Mouse (Mus musculus): ENCODE measurements around the gene Gm128.

Gm128 gene

DNA sequence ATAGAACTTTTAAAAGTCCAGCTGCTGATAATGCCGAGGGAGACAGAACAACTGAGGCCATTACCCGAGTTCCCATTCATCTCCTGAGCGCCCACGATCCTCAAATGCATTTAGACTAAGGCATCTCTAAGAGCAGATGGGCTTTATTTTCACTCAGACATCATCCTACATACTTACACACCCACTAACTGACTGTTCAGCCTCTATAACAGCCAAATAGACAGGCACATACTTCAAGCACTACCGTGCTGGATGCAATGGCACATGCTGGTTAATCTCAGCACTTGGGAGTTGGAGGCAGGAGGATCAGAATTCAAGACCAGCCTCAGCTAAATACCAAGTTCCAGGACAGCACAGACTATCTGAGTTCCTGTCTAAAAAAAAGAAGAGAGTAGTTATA lies 28.4 kb upstream of the Gm128 start:
- no peak for DNase-seq (ENCODE audit: extremely low read depth, low read depth)

DNA sequence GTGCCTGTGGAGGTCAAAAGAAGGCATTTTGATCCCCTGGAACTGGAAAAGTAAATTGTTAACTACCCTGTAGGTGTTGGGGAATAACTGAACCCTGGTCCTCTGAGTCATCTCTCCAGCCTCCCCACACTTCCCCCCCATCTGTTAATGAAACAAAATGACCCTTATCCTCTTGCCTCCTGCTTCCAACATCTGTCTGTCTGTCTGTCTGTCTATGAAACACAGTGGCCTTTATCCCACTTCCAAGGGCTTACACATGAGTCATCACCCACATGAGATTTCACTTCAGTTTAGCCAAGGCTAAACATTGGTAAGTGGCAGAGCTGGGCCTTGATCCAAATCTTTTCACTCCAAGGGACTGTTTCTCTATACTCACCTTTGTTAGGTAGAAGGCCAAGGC lies 26.5 kb upstream of the Gm128 start:
- DNase-seq (ENCODE audit: extremely low read depth, low read depth): no peak

DNA sequence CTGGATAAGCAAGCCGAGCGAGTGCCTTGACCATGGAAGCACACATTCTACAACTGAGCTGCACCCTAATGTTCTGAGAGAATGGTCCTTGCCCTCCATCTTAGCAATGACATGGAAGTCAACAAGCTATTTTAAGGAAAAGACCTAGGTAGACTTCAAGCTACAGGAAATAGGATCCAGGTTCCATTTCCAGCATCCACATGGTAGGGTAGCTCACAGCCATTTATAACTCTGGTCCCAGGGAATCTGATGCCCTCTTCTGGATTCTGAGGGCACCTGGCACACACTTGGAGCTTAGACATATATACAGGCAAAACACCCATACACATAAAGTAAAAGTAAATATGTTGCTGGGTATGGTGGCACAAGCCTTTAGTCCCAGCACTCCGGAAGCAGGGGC lies 24.7 kb upstream of the Gm128 start:
- no peak for DNase-seq (ENCODE audit: extremely low read depth, low read depth)

DNA sequence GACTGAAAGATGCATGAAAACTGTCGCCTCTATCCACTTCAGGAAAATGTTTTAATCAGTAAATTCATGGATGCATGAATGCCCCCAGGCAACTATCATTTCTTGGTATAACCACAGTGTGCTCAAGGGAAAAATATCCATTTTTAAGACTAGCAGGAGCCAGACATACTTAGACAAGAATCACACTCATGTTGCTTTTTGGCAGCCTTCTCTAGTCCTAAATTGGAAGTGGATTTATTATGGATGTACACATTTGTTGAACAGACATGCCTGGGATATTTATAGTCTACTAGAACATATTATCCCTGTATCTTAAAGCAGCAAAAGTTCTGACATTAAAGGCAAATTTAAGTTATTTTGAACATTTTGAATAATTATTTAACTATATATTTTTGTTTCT lies 23.3 kb upstream of the Gm128 start:
- DNase-seq (ENCODE audit: extremely low read depth, low read depth): no peak

DNA sequence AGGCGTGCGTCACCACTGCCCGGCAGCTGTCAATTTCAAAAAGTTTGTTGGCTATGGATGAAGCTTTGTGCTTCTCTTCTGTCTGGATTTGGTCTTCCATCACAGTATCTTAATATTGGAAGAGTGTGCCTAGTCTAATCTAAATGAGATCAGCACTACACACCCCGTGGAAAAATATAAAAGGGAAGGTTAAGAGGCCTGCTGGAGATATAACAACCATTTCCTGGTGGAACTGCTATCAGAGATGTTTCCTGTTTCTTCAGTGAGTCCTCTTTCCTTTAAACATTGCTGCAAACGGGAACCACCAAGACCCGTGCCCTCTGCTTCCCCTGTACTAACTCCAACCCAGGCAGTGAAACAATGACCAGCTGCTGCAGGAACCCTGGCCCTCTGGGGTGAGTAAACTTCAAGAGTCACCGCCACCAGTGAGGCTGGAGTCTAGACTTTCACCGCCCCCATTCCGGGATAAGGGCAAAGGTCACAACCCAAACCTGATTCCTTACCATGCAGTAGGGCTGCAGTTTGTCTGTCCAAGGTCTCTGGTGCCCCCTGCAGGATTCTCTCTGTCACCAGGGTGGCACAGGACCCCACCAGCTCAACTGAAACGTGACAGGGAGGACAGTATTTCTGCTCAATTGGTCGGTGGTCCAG lies 21.8 kb upstream of the Gm128 start:
- DNase-seq (ENCODE audit: extremely low read depth, low read depth): peak; percentile 59

DNA sequence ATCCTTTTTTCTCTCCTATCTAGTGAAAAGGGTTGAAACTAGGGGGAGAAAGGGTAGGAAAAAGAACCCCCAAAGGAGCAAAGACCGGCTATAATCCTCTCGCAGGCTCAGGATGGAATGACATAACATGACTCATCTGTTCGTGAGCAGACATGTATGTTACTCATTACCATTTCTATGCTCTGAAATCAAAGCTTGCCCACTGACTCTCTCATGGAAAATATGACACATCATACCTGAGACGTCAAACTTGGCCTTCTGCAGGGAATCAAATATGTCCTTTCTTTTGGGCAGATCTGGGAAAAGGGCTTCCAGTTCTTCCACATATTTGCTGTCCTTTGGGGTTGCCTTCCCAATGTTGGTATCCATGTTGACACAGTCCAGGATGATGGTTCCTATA lies 20.6 kb upstream of the Gm128 start:
- no peak for DNase-seq (ENCODE audit: extremely low read depth, low read depth)

DNA sequence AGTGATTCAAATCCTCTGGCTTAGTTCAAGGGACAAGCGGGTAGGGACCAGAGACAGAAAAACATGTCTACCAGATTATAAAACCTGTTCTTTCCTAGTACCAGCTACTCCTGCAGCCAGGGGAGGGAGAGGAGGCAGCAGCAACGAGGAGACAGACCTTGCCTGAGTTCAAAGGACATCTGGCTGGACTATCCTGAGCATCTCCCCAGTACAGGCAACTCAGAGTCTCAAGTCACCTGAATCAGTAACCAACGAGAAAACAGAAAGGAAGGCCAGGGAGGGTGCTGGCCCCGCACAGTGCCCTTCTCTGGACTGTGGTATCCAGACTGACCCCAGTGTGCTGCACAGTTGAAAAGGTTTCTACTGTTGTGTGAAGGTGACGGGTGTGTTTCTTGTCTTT lies 15.5 kb upstream of the Gm128 start:
- DNase-seq (ENCODE audit: extremely low read depth, low read depth): no peak

DNA sequence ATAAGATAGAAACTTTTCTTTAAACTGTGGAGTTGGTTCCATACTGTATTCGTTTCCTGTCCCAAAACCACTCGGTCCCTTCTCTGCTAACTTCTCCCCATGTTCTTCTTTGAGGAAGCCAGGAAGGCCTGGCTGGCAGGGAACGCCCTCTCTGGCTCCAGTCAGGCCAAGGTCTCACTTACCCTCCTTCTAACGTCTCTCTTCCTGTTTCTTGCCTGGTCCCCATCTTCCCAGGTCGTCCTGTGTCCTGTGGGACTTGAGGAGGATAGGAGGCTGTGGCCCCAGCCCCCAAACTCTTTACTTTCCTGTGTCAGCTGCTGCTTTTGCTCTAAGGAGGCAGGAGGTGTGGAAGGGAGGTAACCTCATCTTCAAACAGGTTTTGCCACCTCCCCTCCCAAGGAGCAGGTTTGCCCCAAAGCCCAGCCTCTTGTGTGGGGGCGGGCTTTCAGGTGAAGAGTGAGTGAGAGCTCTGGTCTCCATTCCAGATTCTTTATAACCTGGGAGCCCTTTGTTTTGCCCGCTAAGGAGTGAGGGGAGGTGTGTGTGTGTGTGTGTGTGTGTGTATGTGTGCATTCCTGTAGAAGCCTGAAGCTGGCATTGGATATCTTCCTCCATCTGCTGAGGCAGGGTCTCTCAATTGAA lies 9.5 kb upstream of the Gm128 start, which contains the start of gene Bnipl:
Gene Bnipl, minus strand, starts transcription at position 411 of the 642 bp plus-strand sequence.
- no peak for DNase-seq (ENCODE audit: extremely low read depth, low read depth)

DNA sequence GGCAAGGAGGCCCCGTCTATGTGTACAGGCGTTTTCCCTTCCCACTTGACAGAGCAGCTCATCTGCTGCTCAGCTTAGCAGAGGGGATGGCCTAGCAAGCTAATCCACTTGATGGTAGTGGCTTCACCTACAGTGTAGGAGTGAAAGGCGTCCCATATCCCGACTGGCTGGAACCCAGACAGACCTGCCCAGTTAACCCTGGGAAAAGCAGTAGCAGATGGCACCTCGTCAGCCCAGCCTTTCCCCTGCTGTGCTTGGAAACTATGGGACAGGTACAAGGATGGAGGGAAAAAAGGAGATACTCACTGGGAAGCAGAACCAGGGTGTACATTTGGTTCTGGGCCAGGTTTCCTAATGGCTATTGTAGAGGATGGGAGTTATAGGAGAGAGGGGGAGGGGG lies 9.0 kb upstream of the Gm128 start:
- DNase-seq (ENCODE audit: extremely low read depth, low read depth): no peak

DNA sequence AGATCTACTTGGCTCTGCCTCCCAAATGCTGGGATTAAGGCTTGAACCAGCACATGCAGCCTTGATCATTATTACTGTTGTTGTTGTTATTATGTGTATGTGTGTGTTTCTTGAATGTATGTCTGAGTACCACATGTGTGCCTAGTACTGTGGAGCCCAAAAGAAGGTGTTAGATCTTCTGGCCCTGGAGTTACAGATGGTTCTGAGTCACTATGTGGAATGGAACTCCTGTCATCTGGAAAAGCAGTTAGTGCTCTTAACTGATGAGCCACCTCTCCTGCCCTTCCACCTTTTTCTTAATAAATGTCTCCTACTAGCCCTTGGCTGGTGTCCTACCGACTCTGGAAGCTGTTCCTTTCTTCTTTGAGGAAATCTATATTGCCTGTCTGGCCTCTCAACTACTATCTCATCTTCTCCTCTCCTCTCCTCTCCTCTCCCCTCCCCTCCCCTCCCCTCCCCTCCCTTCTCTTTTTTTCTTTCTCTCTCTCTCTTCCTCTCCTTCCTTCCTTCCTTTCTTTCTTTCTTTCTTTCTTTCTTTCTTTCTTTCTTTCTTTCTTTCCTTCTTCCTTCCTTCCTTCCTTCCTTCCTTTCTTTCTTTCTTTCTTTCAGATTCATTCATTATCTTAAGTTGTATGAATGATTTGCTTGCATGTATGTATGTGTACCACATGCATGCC lies 6.4 kb upstream of the Gm128 start:
- no peak for DNase-seq (ENCODE audit: extremely low read depth, low read depth)

DNA sequence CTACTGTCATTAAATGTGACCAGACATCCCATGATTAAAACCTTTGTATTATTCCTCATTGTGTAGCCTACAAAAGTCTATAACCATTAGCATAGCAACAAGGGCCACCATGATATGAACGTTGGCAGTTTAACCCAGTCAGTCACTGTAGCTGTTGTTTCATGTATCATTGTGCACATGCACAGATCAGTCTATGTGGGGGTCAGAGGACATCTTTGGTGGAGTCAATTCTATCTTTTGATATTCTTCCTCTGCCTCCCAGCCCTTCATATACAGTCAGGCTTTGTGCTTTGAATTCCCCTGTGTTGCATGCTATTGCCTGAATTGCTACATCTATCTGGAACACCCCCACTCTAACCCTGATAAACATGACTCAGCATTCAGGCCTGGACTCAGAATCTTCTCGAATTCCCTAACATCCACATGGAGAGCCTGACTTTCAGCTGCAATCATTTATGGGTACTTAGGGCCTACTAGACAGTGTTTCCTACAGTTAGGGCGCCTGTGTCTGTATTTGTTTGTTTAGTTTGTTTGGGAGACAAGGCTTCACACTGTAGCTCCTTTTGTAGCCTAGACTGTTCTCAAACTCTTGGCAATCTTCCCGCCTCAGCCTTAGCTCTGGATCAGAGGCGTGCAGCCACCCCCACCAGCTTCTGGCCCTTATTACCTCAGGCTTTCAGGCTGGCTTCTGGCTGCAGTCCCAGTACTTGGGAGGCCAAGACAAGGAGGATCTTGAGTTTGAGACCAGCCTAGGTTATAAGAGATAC lies 5.2 kb upstream of the Gm128 start:
- peak; percentile 91 for DNase-seq (ENCODE audit: extremely low read depth, low read depth)

DNA sequence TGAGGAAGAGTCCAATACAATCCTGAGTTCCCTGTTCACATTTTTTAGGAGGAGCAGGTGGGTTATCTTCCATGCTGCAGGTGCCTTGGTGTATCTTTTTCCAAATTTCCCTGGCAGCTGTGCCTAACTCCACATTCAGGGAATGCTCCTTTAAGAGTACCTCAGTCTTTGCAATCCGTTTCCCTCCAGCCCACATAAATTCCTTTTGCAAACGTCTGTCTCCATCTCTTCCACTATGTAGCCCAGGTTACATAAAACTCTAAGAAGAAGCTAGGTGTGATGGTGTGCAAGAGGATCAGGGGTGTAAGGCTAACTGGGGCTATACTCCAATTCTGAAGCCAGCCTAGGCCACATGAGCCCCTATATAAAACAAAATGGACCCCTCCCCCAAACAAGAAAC lies 1.7 kb upstream of the Gm128 start:
- DNase-seq (ENCODE audit: extremely low read depth, low read depth): no peak

DNA sequence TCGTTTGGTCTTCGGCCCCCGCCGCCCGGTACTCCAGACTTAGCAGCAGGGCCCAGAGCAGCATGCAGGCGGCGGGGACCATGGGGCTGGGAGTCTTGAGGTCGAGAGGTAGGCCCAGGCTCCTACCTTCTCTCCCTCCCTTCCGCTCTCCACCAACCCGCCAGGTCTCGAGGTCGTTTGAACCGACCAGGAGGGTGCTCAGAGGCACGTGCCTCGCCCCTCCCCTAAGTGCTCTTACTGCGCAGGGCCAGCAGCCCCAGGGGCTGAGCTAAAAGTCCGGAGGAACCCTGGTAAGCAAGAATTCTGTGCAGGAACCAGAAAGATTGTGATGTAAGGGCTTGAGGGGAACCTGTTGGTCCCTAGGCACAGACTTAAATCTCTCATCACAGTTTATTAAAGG lies 498 bp downstream of the Gm128 start:
- DNase-seq (ENCODE audit: extremely low read depth, low read depth): no peak

DNA sequence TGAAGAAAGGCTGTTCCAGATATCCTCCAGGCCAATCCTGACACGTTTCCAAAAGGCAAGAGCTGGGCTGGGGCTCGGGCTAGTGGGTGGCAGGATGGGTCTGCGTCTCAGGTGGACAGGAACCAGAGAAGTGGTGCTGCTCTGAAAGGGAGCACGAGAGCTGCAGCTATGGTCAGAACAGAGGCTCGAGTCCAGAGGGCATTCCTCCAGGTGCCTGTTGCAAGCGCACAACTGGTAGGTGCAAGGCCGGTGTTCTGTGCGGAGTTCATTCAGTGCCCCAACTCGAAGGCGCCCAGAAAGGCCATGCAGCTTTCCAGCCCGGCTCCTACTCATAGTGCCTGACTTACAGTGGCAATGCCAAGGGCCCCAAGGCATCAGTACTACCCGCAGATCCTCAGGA lies 1.4 kb downstream of the Gm128 start:
- DNase-seq (ENCODE audit: extremely low read depth, low read depth): no peak

DNA sequence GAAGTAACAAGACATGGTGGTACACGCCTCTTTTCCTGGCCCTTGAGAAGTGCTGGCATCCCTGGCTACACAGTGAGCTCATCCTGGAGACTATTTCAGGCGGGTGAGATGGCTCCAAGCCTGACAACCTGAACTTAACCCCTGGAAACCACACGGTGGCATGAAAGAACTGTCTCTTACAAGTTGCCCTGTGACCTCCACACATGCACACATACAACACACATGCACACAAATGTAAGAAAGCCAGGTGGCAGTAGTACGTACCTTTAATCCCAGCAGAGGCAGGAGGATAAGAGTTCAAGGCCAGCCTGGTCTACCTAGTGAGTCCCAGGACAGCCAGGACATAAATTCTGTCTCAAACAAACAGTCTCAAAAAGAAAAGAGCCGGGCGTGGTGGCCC lies 2.4 kb downstream of the Gm128 start:
- DNase-seq (ENCODE audit: extremely low read depth, low read depth): no peak

DNA sequence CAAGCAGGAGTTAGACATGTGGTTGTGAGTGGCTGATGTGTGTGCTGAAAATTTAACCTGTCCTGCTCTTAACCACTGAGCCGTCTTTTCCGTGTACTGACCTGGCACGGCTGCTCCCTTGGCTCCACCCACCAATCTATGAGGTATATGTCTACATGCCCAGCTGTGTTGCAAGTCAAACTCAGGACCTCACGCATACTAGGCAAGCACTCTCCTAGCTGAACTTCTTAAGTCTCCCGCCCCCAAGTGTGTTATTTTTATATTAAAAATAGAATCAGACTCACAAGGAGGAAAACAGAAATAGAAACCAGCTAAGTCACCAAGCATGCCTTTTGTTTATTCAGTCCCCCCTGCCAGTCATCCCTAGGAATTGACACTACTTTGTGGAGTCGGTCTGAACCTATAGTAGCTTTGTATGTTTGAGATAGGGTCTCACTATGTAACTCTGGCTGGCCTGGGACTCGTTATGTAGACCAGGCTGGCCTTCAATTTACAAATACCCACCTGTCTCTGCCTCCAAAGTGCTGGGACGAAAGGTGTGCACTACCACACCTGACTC lies 3.8 kb downstream of the Gm128 start:
- DNase-seq (ENCODE audit: extremely low read depth, low read depth): no peak

DNA sequence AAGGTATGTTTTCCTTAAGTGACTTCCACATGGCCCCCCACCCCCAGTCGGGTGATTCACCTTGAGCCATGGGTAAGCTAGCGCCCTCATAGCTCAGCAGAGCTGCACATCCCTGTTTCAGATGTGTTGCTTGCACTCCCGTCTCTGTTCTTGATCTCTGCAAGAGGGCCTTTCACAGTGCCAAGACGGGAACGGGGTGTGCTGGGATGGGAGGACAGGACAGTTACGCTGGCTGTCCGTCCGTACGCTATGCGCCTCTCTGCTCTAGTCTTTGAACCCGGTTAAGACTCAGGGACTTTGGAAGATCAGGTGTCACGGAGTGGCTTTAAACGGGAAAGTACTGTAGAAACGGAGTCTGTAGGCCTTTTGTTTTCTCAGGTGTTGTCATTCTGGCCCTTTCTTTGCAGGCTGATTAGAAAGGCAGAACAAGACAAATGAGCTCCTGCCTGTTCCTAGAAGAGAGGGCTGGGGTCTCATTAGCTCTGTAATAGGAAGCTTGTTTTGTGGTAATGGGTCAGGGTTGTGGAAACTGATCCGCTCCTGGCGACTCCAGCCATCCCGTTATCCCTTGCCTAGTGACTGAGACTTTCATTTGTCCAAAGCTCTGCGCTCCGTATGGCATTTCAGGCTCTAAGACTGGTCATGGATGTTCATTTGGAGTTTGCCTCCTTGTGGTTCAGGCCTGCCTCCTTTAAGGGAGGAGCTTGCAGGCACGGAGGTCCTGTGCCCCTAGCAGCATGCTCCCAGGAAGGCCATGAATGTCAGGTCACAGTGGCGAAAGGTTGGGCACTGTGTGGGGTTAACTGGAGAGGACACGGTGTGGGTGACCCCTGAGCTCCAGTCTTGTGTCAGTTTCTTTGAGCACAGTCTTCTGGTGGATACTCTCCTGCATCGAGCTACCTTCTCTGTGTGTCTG lies 5.8 kb downstream of the Gm128 start:
- no peak for DNase-seq (ENCODE audit: extremely low read depth, low read depth)

DNA sequence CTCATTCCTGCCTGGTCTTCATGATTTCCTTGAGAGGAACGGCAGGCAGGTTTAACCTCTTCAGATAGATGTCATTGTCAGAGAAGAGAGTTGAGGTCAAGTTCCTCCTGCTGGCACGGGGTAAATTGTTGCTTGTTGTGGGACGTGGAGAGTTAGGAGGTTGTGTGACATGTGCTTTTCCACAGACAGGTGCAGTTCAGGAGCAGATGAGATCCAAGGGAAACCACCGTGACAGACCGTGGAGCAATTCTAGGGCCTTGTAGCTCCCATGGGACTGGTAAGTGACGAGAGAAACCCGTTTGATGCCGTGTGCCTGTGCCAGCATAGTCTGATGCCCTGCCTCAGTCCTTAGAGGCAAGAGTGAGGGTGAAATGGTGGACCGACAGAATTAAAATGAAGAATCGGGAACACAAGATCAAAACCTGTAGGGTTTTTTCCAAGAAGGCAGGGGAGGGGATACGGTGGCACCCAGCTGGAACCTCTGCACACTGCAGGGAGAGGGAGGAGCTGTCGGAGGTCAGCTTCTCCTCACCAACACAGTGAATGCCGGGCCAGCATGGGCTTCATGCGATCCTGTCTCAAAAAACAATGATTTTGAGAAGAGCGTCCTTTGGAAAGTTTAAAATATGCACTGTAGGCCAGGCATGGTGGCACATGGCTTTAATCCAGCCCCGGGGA lies 8.0 kb downstream of the Gm128 start:
- DNase-seq (ENCODE audit: extremely low read depth, low read depth): no peak

DNA sequence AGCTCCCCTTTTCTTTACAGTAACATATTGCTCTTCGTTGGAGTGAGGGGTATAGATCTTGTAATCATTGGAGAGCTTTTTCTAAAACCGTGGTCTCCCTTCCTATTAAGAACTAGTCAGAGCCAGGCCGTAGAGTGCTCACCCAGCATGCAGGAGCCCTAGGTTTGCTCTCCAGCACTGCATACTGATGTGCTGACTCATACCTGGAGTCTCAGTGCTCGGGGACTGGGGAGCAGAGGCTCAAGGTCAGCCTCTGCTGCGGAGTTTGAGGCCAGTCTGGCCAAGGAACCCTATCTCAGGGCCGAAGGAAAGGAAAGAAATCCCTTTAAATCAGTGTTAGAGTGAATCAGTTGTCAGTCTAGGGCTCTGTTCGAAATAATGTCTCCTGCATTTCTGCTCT lies 8.6 kb downstream of the Gm128 start:
- DNase-seq (ENCODE audit: extremely low read depth, low read depth): no peak

Data from MEL-GATA-1-ER (cell line).